Mouse (Mus musculus) c-Kit-positive CD71-negative TER-119-negative erythroid progenitor cells, embryonic 14.5 days (primary cell): ENCODE measurements at regions not wholly inside any gene's neighbourhood (a gene's known extent, or its start where the extent isn't known, plus 50 kb on each side); places are given as distances from the start of the nearest gene placed in this dataset.
"Not testable (repeated sequence)": the region's sequence is repeated elsewhere in the genome, so short reads cannot be mapped to it uniquely, and the experiment has no call there.

ENCODE experiments used
- DNase-seq: peaks from one replicate; pipeline ENCODE4 v3.0.0-alpha.2; 2013; ENCODE audit warnings: low read depth

DNA sequence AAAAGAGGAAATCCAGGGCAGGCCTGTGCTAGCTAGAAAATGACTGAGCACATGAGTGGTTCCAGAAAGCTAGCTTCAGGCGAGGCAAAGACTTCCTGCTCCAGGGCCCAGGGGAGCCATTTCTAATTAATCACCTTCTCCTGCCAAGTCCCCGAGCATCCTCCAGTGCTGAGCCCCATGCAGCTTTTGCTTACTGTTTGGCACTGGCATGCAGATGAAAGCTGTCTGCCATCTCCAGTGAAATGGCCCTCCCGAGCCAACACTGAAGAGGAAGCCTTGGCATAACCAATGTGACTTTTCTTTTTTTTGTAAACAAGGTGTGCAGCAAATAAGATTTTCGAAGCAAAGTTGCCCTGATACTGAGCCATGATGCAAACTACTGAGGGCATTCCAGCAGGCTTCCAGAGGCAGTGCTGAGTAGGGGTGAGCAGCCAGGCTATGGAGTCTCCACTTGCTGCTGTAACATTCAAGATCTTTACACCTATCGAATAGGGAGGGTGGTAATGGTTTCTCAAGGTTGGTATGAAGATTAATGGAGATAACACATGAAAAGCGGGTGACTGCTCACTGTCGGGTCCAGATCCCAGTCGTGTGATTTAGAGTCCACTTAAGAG is 125.4 kb upstream of the Immp2l start:
- DNase-seq, result no peak

GRCm38 (mm10) chr12:40905650-40906338 is 118.1 kb upstream of the Immp2l start:
- DNase-seq, result no peak

DNA sequence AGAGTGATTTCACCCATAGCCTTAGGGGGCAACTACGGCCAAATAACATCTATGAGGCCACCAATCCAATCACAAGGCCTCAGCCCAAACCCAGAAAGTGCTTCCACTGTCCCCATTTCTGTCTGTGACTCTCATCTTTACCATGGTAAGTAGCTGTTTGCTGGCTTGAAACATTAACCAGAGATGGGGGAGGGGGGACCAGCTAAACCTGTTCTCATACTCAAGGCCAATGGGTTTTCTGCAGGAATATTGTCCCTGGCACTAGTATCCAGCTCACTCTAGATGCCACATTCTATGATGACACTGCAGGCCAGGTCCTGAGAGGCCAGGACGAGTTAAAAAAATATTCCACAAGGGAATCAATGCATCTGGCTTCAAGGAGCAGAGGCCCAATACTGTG is 117.1 kb upstream of the Immp2l start:
- DNase-seq, result no peak

DNA sequence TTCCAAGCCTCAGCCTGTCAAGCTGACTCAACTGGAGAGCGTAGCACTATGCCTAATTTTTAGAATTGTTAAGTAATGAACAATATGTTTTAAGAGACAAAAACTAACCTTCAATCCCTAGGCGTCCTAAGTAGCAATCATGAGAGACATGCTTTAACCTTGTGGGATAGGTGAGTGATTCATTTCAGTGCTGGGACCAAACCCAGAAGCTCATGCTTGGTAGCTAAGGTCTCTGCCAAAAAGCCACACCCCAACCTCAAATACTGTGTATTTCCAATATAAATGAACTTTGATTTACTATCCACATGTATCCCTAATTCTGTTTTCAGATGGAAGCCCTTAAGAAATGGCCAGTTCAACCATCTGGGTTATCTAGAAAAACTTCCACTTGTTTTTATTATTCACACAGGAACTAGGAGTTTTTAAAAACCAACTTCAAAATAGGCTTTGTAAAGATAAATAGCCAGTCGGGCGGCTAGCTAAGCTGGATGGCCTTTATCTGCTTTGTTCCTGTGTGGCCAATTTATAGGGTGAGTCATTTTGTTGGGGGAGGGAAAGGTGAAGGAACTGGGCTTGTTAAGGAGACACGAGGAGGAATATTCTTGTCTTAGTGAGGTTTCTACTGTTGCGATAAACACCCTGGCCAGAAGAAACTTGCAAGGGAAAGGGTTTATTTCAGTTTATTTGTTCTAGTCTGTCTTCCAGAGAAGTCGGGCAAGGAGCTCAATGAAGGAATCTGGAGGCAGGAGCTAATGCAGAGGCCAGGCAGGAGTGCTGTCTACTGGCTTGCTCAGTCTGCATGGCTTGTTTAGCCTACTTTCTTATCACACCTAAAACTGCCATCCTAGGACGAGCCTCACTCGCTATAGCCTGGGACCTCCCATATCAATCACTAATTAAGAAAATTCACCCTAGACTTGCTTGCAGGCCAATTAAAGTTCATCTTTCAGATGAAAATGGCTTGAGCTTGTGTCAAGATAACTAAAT is 114.8 kb upstream of the Immp2l start:
- DNase-seq, result no peak

DNA sequence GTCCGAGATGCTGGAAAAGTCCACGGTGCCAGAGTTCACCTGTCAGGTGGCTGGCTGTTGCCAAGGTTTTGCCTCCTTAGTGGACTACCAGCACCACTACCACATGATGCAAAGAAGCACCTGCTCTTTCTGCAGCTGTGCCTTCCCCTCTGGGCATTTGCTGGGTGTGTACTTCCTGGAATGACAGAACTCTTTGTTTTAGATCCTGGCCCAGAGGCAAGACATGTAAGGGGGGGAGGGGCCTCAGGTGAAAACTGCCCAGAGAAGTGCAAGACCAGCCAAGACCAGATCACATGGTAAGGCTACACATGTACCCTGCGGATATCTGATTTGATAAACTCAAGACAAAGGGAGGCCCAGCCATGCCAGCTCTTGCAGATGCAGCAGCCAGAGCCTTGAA is 106.4 kb upstream of the Immp2l start:
- DNase-seq, result no peak

GRCm38 (mm10) chr12:40921988-40922387 is 101.9 kb upstream of the Immp2l start:
- DNase-seq, result no peak

GRCm38 (mm10) chr12:40926681-40927080 is 97.2 kb upstream of the Immp2l start:
- no peak for DNase-seq

- not testable (repeated sequence) for DNase-seq
Observed at GRCm38 (mm10) chr12:40929409-40929808, 94.5 kb upstream of the Immp2l start.

GRCm38 (mm10) chr12:40935098-40935759 is 88.7 kb upstream of the Immp2l start:
- no peak for DNase-seq

GRCm38 (mm10) chr12:40937037-40937436 is 86.9 kb upstream of the Immp2l start:
- DNase-seq, result no peak

GRCm38 (mm10) chr12:40946888-40947287 is 77.0 kb upstream of the Immp2l start:
- no peak for DNase-seq

DNA sequence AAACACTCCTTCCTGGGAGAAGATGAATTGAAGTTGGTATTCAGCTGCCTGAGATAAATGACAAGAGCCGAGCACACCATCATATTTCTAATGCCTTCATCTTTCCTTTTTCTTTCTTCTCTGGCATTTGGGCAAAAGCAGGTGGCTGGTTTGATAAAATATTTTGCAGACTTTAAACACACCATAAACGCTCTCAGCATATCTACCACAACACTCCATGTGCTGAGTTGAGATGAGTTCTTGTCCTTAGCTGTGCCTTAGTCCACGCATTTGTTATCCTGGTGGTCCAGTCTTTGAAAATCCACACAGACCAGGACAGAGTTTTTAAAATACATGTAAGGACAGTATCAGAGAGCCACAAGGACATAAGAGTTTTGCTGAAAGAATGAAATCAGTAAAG is 74.3 kb upstream of the Immp2l start:
- DNase-seq, result no peak

DNA sequence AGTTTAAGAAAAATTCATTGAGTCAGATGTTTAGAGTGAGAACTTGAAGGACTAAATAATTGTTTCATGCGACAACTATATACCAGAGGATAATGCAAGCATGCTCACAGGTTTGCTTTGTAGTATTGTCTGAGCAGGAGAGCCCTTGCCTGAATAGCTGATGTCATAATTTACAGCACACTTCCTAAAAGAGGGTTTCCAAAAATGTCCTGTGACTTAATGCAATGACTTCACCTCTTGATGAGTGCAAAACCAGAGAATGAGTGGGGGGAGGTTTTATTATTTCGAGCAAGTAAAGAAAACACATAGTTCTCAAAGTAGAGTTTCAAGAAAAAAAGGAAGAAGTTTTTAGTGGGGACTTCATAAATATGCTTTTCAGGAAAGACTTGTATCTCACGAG is 65.4 kb upstream of the Immp2l start:
- DNase-seq, result no peak

GRCm38 (mm10) chr12:40964996-40965395 is 58.9 kb upstream of the Immp2l start:
- no peak for DNase-seq

DNA sequence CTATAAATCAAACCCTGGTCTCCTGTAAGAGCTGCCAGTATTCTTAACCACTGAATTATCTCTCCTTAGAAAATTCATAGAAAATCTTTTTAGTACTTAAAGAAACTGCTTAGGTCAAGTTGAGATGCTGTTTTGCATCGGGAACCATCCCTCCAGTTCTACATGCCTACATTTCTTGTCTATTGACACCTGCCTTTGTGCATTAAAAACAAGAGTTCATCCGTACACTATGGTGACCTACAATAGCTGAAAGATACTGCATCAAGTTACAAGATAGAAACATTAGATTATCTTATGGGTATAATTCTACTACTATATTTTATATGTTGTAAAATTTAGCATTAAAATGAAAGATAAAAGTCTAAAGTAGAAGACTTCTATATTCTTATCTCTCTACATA is 57.6 kb upstream of the Immp2l start:
- no peak for DNase-seq

- peak; percentile 2 for DNase-seq
Observed at GRCm38 (mm10) chr12:40966723-40967122, 57.2 kb upstream of the Immp2l start.

DNA sequence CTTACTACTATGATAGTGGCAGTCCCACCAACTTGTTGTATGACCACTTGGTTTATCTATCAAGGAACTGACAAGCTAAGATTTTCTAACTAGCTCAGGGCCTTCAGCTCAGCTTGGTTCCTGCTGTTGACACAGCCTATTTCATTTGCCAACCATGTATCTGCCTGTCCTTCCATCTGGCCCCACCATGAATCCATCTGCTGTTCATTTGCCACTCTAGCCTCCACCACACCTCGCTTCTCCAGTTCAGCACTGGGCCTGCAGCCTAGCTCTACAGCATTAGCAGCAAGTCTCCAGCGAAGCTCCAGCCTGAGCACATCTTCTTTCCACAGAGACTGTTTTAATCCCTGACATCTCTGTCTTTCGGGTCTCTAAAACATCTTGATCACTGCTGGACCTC is 51.0 kb upstream of the Immp2l start:
- no peak for DNase-seq
